Mouse (Mus musculus) liver, embryonic 14.5 days (tissue): ENCODE data around the gene Mymx.

Experiments used
- CTCF ChIP-seq: IDR thresholded peaks from 2 replicates; pipeline ENCODE4 v1.5.1; 2016; ENCODE audit warnings: antibody characterized with exemption, low read depth, control low read depth
- EP300 ChIP-seq: IDR thresholded peaks from 2 replicates; pipeline ENCODE4 v1.6.1; 2016; ENCODE audit warnings: antibody characterized with exemption, low read depth

DNA sequence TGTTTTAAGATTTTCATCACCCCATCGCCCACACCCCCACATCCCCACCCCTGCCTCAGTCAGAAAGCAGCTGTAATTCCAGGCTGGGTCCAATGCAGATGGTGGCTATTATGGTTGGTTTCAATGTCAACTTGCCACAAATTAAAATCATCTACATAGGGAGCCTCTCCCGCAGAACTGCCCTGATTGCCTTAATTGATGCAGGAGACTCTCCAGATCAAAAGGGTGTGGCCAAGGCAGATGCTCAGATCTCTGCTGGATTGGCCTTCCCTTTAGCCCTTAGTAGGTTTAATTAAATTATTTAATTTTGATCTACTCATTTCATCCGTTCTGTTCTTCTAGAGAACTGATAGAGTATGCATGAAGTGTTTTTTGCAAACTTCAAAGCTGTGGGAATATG is 1.1 kb upstream of the Mymx start:
- TF ChIP-seq CTCF (no peak), EP300 (no peak)
